Mouse (Mus musculus) layer of hippocampus, adult 18-20 months (tissue): ENCODE measurements around the gene Syne3. TPM values are rescaled to one million over a fixed set of nuclear protein-coding genes. Genes with fewer than 3 reads are reported as not detected.

Experiments
- DNase-seq, 2 experiments: peaks; one replicate each; pipeline ENCODE4 v3.0.0; 2022; ENCODE audit warnings: low spot score in 2 of 2
- total RNA-seq, 2 experiments: library from RNA; stranded (reverse); gene quantifications; 2 replicates each; pipeline ENCODE4 v1.2.3; 2021

Gene Syne3
- total RNA-seq, 2 experiments from 2014 or later, result 2.0 to 2.3 TPM

- DNase-seq, result peak in 1 of 2 experiments; percentile 36
These were observed 83.8 kb downstream of the Syne3 start for GRCm38 (mm10) chr12:104925765-104926164.

- no peak for DNase-seq
These were observed 84.6 kb downstream of the Syne3 start for GRCm38 (mm10) chr12:104925035-104925434.

GRCm38 (mm10) chr12:104924546-104924945 lies 85.1 kb downstream of the Syne3 start:
- DNase-seq, result no peak

GRCm38 (mm10) chr12:104923948-104924388 lies 85.6 kb downstream of the Syne3 start:
- DNase-seq, result no peak

GRCm38 (mm10) chr12:104922647-104923046 lies 87.0 kb downstream of the Syne3 start:
- peak in 1 of 2 experiments; percentile 44 for DNase-seq

GRCm38 (mm10) chr12:104921071-104921470 lies 88.5 kb downstream of the Syne3 start:
- DNase-seq, result no peak

- no peak for DNase-seq
These were observed 90.4 kb downstream of the Syne3 start for GRCm38 (mm10) chr12:104919247-104919646.

GRCm38 (mm10) chr12:104917927-104918326 lies 91.7 kb downstream of the Syne3 start:
- DNase-seq, result no peak

GRCm38 (mm10) chr12:104917297-104917696 lies 92.3 kb downstream of the Syne3 start:
- no peak for DNase-seq

GRCm38 (mm10) chr12:104916776-104917175 lies 92.8 kb downstream of the Syne3 start:
- no peak for DNase-seq

- no peak for DNase-seq
These were observed 93.9 kb downstream of the Syne3 start for GRCm38 (mm10) chr12:104915681-104916080.

GRCm38 (mm10) chr12:104912990-104913389 lies 96.6 kb downstream of the Syne3 start:
- DNase-seq, result no peak

- peak; percentile 53 to 77 for DNase-seq
These were observed 97.2 kb downstream of the Syne3 start for GRCm38 (mm10) chr12:104912281-104912933.

GRCm38 (mm10) chr12:104909750-104910149 lies 99.9 kb downstream of the Syne3 start:
- no peak for DNase-seq

GRCm38 (mm10) chr12:104908986-104909385 lies 100.6 kb downstream of the Syne3 start:
- no peak for DNase-seq

- DNase-seq, result no peak
These were observed 101.4 kb downstream of the Syne3 start for GRCm38 (mm10) chr12:104908024-104908781.

- no peak for DNase-seq
These were observed 102.5 kb downstream of the Syne3 start for GRCm38 (mm10) chr12:104907133-104907532.

- DNase-seq, result no peak
These were observed 105.5 kb downstream of the Syne3 start for GRCm38 (mm10) chr12:104904138-104904537.

GRCm38 (mm10) chr12:104902392-104903053 lies 107.1 kb downstream of the Syne3 start:
- DNase-seq, result no peak

- DNase-seq, result peak in 1 of 2 experiments; percentile 11
These were observed 108.3 kb downstream of the Syne3 start for GRCm38 (mm10) chr12:104901320-104901719.

- no peak for DNase-seq
These were observed 109.8 kb downstream of the Syne3 start for GRCm38 (mm10) chr12:104899835-104900234.

GRCm38 (mm10) chr12:104899161-104899560 lies 110.4 kb downstream of the Syne3 start:
- DNase-seq, result no peak
